Mouse (Mus musculus): ENCODE measurements at regions not wholly inside any gene's neighbourhood (a gene's known extent, or its start where the extent isn't known, plus 50 kb on each side); places are given as distances from the start of the nearest gene placed in this dataset.

DNA sequence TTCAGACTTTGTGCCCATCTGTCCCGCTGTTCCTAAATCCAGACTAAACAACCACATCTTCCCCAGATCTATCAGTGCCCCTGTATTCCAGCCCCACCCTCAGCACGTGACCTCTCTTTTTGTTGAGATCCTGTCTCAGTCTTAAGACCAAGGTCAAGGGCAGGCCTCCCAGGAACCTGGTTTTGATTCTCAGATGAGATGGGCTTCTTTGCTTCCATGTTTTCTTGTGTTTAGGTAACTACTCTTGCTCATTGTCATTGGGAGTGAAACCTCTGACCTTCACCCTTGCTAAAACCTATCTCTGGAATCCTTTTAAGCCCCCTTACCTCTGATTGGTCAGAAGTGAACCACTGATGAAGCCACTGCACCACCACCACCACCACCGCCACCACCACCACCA lies 112.1 kb downstream of the Matn1 start:
- Histone ChIP-seq H3K27me3 (ENCODE audit: control insufficient read depth, insufficient read depth, low read depth, low read length) (no peaks in the 10 kb centered on the region), H3K9ac (ENCODE audit: low read depth, low read length) (no peak overlapping the region), H3K9me3 (replicated peaks; ENCODE audit: control insufficient read depth, low read length) (no peaks in the 10 kb centered on the region), H3K27ac (ENCODE audit: low read length) (no peak overlapping the region), H3K4me1 (ENCODE audit: control insufficient read depth, low read depth, low read length) (no peaks in the 10 kb centered on the region), H3K4me3 (ENCODE audit: low read depth, low read length) (no peak overlapping the region), H3K4me2 (ENCODE audit: low read depth, low read length) (no peak overlapping the region), H3K36me3 (ENCODE audit: control insufficient read depth, insufficient read depth) (no peaks in the 10 kb centered on the region)
- ATAC-seq (ENCODE audit: low read depth), result no peak
- WGBS (ENCODE audit: insufficient replicate concordance), result 62% methylated on average over 2 of the region's 3 CpGs

DNA sequence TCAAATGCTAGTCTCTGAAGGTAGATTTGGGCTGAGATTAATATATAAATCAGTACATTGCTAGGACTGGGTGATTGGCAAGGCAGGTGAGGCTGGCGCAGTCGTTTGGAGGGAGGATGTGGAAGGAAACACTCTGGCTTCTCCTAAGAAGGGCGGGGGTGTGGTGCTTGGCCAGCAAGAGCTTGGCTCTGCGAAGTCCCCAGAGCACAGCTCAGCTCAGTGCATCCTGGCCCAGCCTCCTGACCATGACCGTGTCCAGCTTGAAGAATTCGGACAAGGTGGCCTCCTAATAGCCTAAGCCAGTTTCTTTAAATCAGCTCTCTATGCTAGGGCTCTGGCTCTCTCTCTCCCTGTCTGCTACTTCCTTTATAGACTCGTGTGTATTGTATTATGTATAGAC lies 115.4 kb downstream of the Matn1 start:
- Histone ChIP-seq H3K4me1 (ENCODE audit: control insufficient read depth, low read depth, low read length) (no peaks in the 10 kb centered on the region), H3K27me3 (ENCODE audit: control insufficient read depth, insufficient read depth, low read depth, low read length) (no peaks in the 10 kb centered on the region), H3K9me3 (replicated peaks; ENCODE audit: control insufficient read depth, low read length) (no peaks in the 10 kb centered on the region), H3K4me3 (ENCODE audit: low read depth, low read length) (no peak overlapping the region), H3K27ac (ENCODE audit: low read length) (no peak overlapping the region), H3K4me2 (ENCODE audit: low read depth, low read length) (no peak overlapping the region), H3K36me3 (ENCODE audit: control insufficient read depth, insufficient read depth) (no peaks in the 10 kb centered on the region), H3K9ac (ENCODE audit: low read depth, low read length) (no peak overlapping the region)
- WGBS (ENCODE audit: insufficient replicate concordance), result 45% methylated on average over 7 of the region's 7 CpGs
- no peak for ATAC-seq (ENCODE audit: low read depth)

DNA sequence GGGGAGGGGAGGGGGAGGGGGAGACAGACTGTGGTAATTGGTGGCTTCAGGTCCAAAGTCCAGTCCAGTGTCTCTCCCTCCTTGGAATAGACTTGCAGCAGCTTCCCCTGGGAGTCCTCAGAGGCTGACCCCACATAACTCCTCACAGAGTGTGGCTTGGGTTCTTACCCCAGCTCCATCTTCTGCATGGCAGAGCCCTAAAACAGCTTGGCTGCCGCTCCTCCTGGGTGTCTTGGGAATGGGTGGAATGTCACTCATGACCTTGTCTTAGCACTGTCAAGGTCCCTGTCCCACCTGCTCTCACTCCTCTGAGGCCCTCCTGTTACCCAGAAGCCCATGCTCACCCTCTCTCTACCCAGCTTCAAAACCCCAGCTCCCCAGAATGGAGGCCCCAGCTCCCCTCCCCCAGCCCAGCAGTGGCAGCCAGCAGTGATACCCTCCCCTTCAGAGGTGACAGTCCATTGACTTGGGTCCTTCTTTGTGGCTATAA lies 116.1 kb downstream of the Matn1 start:
- WGBS (ENCODE audit: insufficient replicate concordance), result 83% methylated on average over 1 of the region's 1 CpGs
- H3K27me3 ChIP-seq (ENCODE audit: control insufficient read depth, insufficient read depth, low read depth, low read length), result no peaks in the 10 kb centered on the region
- no peaks in the 10 kb centered on the region for H3K4me1 ChIP-seq (ENCODE audit: control insufficient read depth, low read depth, low read length)

DNA sequence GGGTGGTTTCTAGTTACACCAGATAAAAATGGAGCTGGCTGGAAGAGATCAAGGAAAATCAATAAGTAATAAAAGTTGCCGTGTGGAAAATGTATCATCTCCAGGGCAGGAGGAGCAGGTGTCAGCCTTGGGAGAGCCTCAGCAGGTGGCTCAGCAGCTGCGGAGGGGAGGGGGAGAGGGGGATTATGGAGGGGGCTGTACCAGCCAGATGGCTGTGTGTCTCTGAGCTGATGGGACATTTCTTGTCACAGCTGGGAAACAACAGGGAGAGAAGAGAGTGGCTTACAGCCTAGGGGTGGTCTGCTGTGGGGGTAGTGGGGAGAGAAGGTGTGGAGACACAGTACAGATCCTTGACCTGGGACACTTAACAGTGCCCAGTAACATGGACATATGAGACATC lies 116.5 kb downstream of the Matn1 start:
- no peak overlapping the region for H3K9ac ChIP-seq (ENCODE audit: low read depth, low read length)
- no peak overlapping the region for H3K4me2 ChIP-seq (ENCODE audit: low read depth, low read length)
- H3K4me3 ChIP-seq (ENCODE audit: low read depth, low read length), result no peak overlapping the region
- no peak overlapping the region for H3K27ac ChIP-seq (ENCODE audit: low read length)
- H3K27me3 ChIP-seq (ENCODE audit: control insufficient read depth, insufficient read depth, low read depth, low read length), result no peaks in the 10 kb centered on the region
- 16% methylated on average over 2 of the region's 2 CpGs for WGBS (ENCODE audit: insufficient replicate concordance)
- no peaks in the 10 kb centered on the region for H3K4me1 ChIP-seq (ENCODE audit: control insufficient read depth, low read depth, low read length)
- H3K36me3 ChIP-seq (ENCODE audit: control insufficient read depth, insufficient read depth), result no peaks in the 10 kb centered on the region
- no peaks in the 10 kb centered on the region for H3K9me3 ChIP-seq (replicated peaks; ENCODE audit: control insufficient read depth, low read length)
- ATAC-seq (ENCODE audit: low read depth), result no peak

More for the DNA sequence above, 116.1 kb downstream of the Matn1 start:
- ATAC-seq (ENCODE audit: low read depth), result no peak
- Histone ChIP-seq H3K4me2 (ENCODE audit: low read depth, low read length) (no peak overlapping the region), H3K9me3 (replicated peaks; ENCODE audit: control insufficient read depth, low read length) (no peaks in the 10 kb centered on the region), H3K4me3 (ENCODE audit: low read depth, low read length) (no peak overlapping the region), H3K9ac (ENCODE audit: low read depth, low read length) (no peak overlapping the region), H3K27ac (ENCODE audit: low read length) (no peak overlapping the region), H3K36me3 (ENCODE audit: control insufficient read depth, insufficient read depth) (no peaks in the 10 kb centered on the region)

DNA sequence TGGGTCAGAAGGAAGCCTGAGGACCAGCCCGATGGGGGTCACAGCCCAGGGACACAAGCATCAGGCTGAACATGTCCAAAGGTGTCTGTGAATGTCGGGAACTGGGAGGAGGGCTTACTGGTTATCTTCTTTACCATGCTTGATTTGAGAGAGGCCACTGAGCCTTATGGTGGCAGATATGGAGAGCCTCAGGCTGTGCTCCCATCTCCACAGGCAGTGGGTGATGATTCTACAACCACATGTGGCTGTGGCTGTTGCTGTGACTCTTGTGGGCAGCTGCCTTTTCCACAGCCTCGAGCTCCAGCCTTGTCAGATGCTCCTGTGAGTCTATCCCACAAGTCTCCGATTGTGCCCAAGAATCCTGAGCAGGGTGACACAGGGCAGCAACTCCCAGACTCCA lies 118.4 kb downstream of the Matn1 start:
- WGBS (ENCODE audit: insufficient replicate concordance), result 55% methylated on average over 4 of the region's 4 CpGs
- H3K27me3 ChIP-seq (ENCODE audit: control insufficient read depth, insufficient read depth, low read depth, low read length), result no peaks in the 10 kb centered on the region
- no peaks in the 10 kb centered on the region for H3K36me3 ChIP-seq (ENCODE audit: control insufficient read depth, insufficient read depth)
- ATAC-seq (ENCODE audit: low read depth), result no peak
- no peak overlapping the region for H3K4me2 ChIP-seq (ENCODE audit: low read depth, low read length)
- H3K27ac ChIP-seq (ENCODE audit: low read length), result no peak overlapping the region
- no peaks in the 10 kb centered on the region for H3K4me1 ChIP-seq (ENCODE audit: control insufficient read depth, low read depth, low read length)
- H3K4me3 ChIP-seq (ENCODE audit: low read depth, low read length), result no peak overlapping the region
- H3K9ac ChIP-seq (ENCODE audit: low read depth, low read length), result no peak overlapping the region
- no peaks in the 10 kb centered on the region for H3K9me3 ChIP-seq (replicated peaks; ENCODE audit: control insufficient read depth, low read length)

DNA sequence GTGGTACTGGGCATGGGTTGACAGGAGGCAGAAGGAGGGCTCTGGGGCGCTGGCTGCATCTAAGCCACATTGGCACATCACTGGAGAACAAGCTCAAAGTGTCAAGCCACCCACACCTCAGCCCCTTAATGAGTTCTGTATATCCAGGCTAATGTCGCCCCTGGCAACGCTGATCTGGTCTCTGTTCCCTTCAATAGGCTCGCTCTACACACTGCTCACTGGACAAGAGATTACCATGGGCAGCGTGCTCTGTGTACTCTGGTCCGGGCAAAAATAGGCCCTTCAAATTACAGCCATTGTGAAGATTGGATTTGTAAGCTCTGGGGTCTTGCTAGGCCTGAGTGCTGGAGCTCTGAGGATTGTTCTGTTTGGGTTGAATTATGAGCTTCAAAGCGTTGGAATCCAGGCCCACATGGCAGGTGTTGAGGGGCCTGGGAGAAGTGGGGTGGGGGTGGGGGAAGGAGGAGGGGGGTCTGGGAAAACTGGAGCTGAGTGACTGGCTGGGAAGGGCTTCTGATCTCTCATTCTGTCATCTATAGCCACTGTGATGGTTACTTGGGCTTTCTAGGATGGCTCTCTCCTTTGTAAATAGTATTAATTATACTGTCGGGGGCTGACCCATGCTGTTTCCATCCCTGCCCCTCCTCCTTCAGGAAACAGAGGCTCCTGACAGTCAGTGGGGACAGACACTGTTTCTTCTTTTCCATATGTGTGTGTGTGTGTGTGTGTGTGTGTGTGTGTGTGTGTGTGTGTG lies 122.2 kb downstream of the Matn1 start:
- 62% methylated on average over 8 of the region's 8 CpGs for WGBS (ENCODE audit: insufficient replicate concordance)
- ATAC-seq (ENCODE audit: low read depth), result no peak
- H3K4me3 ChIP-seq (ENCODE audit: low read depth, low read length), result no peak overlapping the region
- H3K36me3 ChIP-seq (ENCODE audit: control insufficient read depth, insufficient read depth), result no peaks in the 10 kb centered on the region
- no peak overlapping the region for H3K4me2 ChIP-seq (ENCODE audit: low read depth, low read length)
- H3K27me3 ChIP-seq (ENCODE audit: control insufficient read depth, insufficient read depth, low read depth, low read length), result no peaks in the 10 kb centered on the region
- H3K9ac ChIP-seq (ENCODE audit: low read depth, low read length), result no peak overlapping the region
- no peaks in the 10 kb centered on the region for H3K9me3 ChIP-seq (replicated peaks; ENCODE audit: control insufficient read depth, low read length)
- H3K4me1 ChIP-seq (ENCODE audit: control insufficient read depth, low read depth, low read length), result no peaks in the 10 kb centered on the region
- no peak overlapping the region for H3K27ac ChIP-seq (ENCODE audit: low read length)

DNA sequence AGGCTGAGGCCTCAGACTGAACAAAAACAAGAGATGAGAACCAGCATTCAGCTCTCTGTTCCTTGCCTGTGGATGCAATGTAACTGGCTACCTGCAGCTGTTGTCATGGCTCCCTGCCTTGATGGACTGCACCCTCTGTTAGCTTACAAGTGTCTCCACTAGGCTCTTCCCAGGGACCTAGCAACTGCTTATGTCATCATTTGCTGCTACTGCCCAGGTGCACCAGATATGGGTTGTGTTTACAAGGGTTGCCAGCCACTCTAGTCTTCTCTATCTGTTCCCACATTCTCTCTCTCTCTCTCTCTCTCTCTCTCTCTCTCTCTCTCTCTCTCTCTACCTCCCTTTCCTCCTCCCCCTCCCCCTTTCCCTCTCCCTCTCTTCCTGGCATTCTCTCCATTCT lies 126.4 kb downstream of the Matn1 start:
- Histone ChIP-seq H3K36me3 (ENCODE audit: control insufficient read depth, insufficient read depth) (no peaks in the 10 kb centered on the region), H3K4me1 (ENCODE audit: control insufficient read depth, low read depth, low read length) (no peaks in the 10 kb centered on the region), H3K27ac (ENCODE audit: low read length) (no peak overlapping the region), H3K4me2 (ENCODE audit: low read depth, low read length) (no peak overlapping the region), H3K27me3 (ENCODE audit: control insufficient read depth, insufficient read depth, low read depth, low read length) (no peaks in the 10 kb centered on the region), H3K4me3 (ENCODE audit: low read depth, low read length) (no peak overlapping the region), H3K9ac (ENCODE audit: low read depth, low read length) (no peak overlapping the region), H3K9me3 (replicated peaks; ENCODE audit: control insufficient read depth, low read length) (no peaks in the 10 kb centered on the region)
- ATAC-seq (ENCODE audit: low read depth), result no peak

DNA sequence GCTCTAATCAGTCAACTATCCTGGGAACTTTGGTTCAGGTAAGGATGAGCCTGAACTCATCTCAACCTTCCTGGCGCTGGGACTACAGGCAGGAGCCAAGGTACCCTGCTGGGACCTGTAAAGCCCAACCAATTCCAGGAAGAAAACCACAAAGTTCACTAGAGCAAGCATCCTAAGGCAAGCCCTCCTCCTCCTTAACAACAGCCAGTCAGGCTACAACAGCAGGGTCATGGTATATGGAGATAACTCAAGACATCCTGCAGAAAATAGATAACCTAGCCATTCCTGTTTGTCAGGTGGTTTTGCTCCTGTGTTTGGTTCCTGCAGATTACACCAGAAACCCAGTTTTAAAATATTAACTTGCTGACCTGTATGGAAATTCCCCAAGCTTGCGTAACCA lies 128.4 kb downstream of the Matn1 start:
- ATAC-seq (ENCODE audit: low read depth), result no peak
- H3K9ac ChIP-seq (ENCODE audit: low read depth, low read length), result no peak overlapping the region
- H3K4me2 ChIP-seq (ENCODE audit: low read depth, low read length), result no peak overlapping the region
- H3K4me1 ChIP-seq (ENCODE audit: control insufficient read depth, low read depth, low read length), result no peaks in the 10 kb centered on the region
- no peak overlapping the region for H3K4me3 ChIP-seq (ENCODE audit: low read depth, low read length)
- no peak overlapping the region for H3K27ac ChIP-seq (ENCODE audit: low read length)
- 49% methylated on average over 2 of the region's 2 CpGs for WGBS (ENCODE audit: insufficient replicate concordance)
- no peaks in the 10 kb centered on the region for H3K27me3 ChIP-seq (ENCODE audit: control insufficient read depth, insufficient read depth, low read depth, low read length)
- no peaks in the 10 kb centered on the region for H3K36me3 ChIP-seq (ENCODE audit: control insufficient read depth, insufficient read depth)
- H3K9me3 ChIP-seq (replicated peaks; ENCODE audit: control insufficient read depth, low read length), result no peaks in the 10 kb centered on the region

DNA sequence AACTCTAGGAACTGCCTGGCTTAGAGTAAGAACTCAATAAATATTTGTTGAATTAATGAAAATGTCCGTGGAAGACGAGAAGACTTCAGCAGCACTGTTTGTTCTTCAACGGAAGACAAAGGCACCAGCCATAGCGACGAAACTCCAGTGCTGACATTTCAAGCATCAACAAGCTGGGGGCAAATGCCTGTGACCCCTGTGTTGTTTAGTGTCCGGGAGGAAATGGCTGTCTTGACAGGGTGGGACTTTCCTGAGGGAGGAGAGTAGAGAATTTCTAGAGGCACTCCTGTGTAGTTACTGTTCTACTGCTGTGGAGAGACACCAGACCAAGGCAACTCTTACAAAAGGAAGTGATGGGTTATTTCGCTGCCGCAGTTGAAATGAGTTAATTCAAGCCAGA lies 129.2 kb downstream of the Matn1 start:
- Histone ChIP-seq H3K4me1 (ENCODE audit: control insufficient read depth, low read depth, low read length) (no peaks in the 10 kb centered on the region), H3K4me3 (ENCODE audit: low read depth, low read length) (no peak overlapping the region), H3K36me3 (ENCODE audit: control insufficient read depth, insufficient read depth) (no peaks in the 10 kb centered on the region), H3K9me3 (replicated peaks; ENCODE audit: control insufficient read depth, low read length) (no peaks in the 10 kb centered on the region), H3K27ac (ENCODE audit: low read length) (no peak overlapping the region), H3K27me3 (ENCODE audit: control insufficient read depth, insufficient read depth, low read depth, low read length) (no peaks in the 10 kb centered on the region), H3K9ac (ENCODE audit: low read depth, low read length) (no peak overlapping the region), H3K4me2 (ENCODE audit: low read depth, low read length) (no peak overlapping the region)
- no peak for ATAC-seq (ENCODE audit: low read depth)
- 35% methylated on average over 8 of the region's 8 CpGs for WGBS (ENCODE audit: insufficient replicate concordance)

Data from liver, embryonic 16.5 days (tissue).